Mouse (Mus musculus): Measurements from ENCODE around the gene Camk2d. TPM values are rescaled to one million over a fixed set of nuclear protein-coding genes. Genes with fewer than 3 reads are reported as not detected.

The Camk2d gene
- total and polyA plus RNA-seq, 3 experiments: 66.1 to 80.4 (median 77.3) TPM

DNA sequence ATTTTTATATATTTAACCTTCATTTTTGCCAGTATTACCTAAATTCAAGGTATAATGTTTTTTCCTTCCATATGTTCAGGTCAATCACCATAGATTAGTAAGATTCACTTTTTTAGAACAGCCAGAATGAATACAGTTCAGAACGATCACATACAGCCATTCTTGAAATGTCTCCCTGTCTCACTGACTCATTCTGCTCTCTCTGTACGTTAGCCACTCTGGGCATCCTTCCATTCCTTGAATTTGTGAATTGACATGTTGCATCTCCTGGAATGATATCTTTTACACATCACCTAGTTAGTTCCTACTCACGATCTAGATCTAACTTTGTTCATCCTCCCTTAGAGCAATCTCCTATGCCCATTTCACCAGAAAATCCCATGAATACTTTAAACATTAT is 10.0 kb upstream of the Camk2d start:
- H3K4me3 ChIP-seq (replicated peaks in 1 of 3; ENCODE audit: low read depth in 2 of 3, low read length in 2 of 3, poor library complexity in 1 of 3): no peak overlapping the region
- H3K4me2 ChIP-seq (ENCODE audit: insufficient read depth, low read depth, poor library complexity, severe bottlenecking): no peak overlapping the region
- in situ Hi-C loops (cut with MboI; ENCODE audit: low pct_ligation_motif_present, low pct_unique_long_range_greater_than_20kb, low sequenced_read_pairs): no loop called here
- no peaks in the 10 kb centered on the region for H3K9me3 ChIP-seq (replicated peaks; ENCODE audit: low read length)
- H3K27me3 ChIP-seq (replicated peaks): no peaks in the 10 kb centered on the region
- peaks cover 5 to 43% of the 10 kb centered on the region in 2 experiments; a peak in 3 of 4 replicates for H3K4me1 ChIP-seq (ENCODE audit: control insufficient read depth in 1 of 2, insufficient read depth in 2 of 2)
- no peak overlapping the region for H3K27ac ChIP-seq (ENCODE audit: insufficient read depth, low read depth)
- H3K9ac ChIP-seq (ENCODE audit: insufficient read depth, low read depth): no peak overlapping the region
- dilution Hi-C loops (cut with MboI; ENCODE audit: extremely low pct_ligation_motif_present, extremely low pct_unique_long_range_greater_than_20kb, low sequenced_read_pairs): no loop called here
- TF ChIP-seq CHD1 (IDR thresholded peaks at IDR 0.05; ENCODE audit: low read depth, low read length) (no peak), RCOR1 (conservative IDR thresholded peaks at IDR 0.05; ENCODE audit: low read depth, low read length) (no peak), USF2 (conservative IDR thresholded peaks at IDR 0.05; ENCODE audit: low read depth, low read length) (no peak), MAZ (IDR thresholded peaks at IDR 0.05; ENCODE audit: low read depth, low read length) (no peak), MEF2A (IDR thresholded peaks at IDR 0.05; ENCODE audit: borderline replicate concordance, low read depth, low read length) (no peak)
- H3K36me3 ChIP-seq (replicated peaks in 1 of 2; ENCODE audit: control insufficient read depth in 1 of 2, insufficient read depth in 1 of 2, low read length in 1 of 2): no peaks in the 10 kb centered on the region
- no peak for DNase-seq (ENCODE audit: extremely low read depth)
- no peaks in the 10 kb centered on the region for H3K79me2 ChIP-seq (replicated peaks; ENCODE audit: control insufficient read depth, extremely low read depth, insufficient read depth, poor library complexity, severe bottlenecking)

DNA sequence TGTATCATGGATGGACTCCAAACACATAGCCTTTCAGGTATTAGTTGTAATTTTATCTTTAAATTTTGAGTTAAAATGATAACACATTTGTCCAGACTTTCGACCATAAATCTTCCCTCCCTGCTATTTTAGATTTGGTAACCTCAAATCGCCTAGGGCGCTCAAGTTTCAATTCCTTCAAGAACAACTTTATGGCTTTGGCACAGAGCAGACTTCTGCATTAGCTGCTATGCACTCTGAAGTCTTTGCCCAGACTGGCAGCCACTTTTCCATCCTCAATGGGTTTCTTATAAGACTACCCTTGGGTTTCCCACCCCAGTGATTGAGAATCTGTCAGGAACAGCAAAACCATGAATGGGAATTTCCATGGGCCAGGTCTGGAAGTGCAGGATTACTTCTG is 8.6 kb upstream of the Camk2d start:
- Histone ChIP-seq H3K27me3 (replicated peaks) (no peaks in the 10 kb centered on the region), H3K4me1 (ENCODE audit: control insufficient read depth in 1 of 2, insufficient read depth in 2 of 2) (peaks cover 5 to 37% of the 10 kb centered on the region in 2 experiments; a peak in 3 of 4 replicates), H3K79me2 (replicated peaks; ENCODE audit: control insufficient read depth, extremely low read depth, insufficient read depth, poor library complexity, severe bottlenecking) (no peaks in the 10 kb centered on the region), H3K27ac (ENCODE audit: insufficient read depth, low read depth) (no peak overlapping the region), H3K9ac (ENCODE audit: insufficient read depth, low read depth) (no peak overlapping the region), H3K4me3 (replicated peaks in 1 of 3; ENCODE audit: low read depth in 2 of 3, low read length in 2 of 3, poor library complexity in 1 of 3) (no peak overlapping the region), H3K9me3 (replicated peaks; ENCODE audit: low read length) (peaks cover 3% of the 10 kb centered on the region), H3K36me3 (replicated peaks in 1 of 2; ENCODE audit: control insufficient read depth in 1 of 2, insufficient read depth in 1 of 2, low read length in 1 of 2) (no peaks in the 10 kb centered on the region), H3K4me2 (ENCODE audit: insufficient read depth, low read depth, poor library complexity, severe bottlenecking) (no peak overlapping the region)
- in situ Hi-C loops (cut with MboI; ENCODE audit: low pct_ligation_motif_present, low pct_unique_long_range_greater_than_20kb, low sequenced_read_pairs) (no loop called here), dilution Hi-C loops (cut with MboI; ENCODE audit: extremely low pct_ligation_motif_present, extremely low pct_unique_long_range_greater_than_20kb, low sequenced_read_pairs) (no loop called here)
- no peak for TF ChIP-seq POLR2A (IDR thresholded peaks at IDR 0.05; ENCODE audit: low read depth, low read length)
- TF ChIP-seq HCFC1 (IDR thresholded peaks at IDR 0.05; ENCODE audit: low read depth, low read length): no peak
- no peak for TF ChIP-seq KAT2A (IDR thresholded peaks at IDR 0.05; ENCODE audit: insufficient replicate concordance, low read length)
- no peak for TF ChIP-seq USF2 (conservative IDR thresholded peaks at IDR 0.05; ENCODE audit: low read depth, low read length)
- no peak for TF ChIP-seq ZC3H11A (IDR thresholded peaks at IDR 0.05; ENCODE audit: low read depth, low read length)
- TF ChIP-seq MEF2A (IDR thresholded peaks at IDR 0.05; ENCODE audit: borderline replicate concordance, low read depth, low read length): no peak
- no peak for TF ChIP-seq RAD21 (IDR thresholded peaks at IDR 0.05; ENCODE audit: low read depth, low read length)
- TF ChIP-seq MAZ (IDR thresholded peaks at IDR 0.05; ENCODE audit: low read depth, low read length): no peak
- no peak for TF ChIP-seq RCOR1 (conservative IDR thresholded peaks at IDR 0.05; ENCODE audit: low read depth, low read length)
- TF ChIP-seq ELF1 (IDR thresholded peaks at IDR 0.05; ENCODE audit: low read depth, low read length): no peak
- no peak for TF ChIP-seq SMC3 (IDR thresholded peaks at IDR 0.05; ENCODE audit: low read depth, low read length)
- no peak for DNase-seq (ENCODE audit: extremely low read depth)

DNA sequence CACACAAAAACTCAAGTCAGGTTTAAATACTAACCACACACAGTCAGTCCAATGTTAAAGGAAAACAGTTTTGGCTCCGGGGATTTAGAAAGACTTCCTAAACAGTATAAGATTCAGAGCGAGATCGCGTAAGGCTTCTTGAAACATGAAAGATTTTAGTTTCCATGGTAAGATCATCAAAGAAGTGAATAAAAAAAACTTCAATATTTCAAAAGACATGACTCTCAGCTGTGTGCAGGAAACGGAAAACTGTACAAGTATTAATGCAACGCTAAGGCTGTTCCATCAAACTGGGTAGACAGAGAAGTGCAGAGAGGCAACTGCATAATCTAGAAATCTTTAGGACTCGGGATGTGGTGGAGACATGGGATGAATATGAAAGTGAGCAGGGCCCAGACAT is 6.5 kb upstream of the Camk2d start:
- no peak overlapping the region for H3K9ac ChIP-seq (ENCODE audit: insufficient read depth, low read depth)
- in situ Hi-C loops (cut with MboI; ENCODE audit: low pct_ligation_motif_present, low pct_unique_long_range_greater_than_20kb, low sequenced_read_pairs): no loop called here
- H3K4me3 ChIP-seq (replicated peaks in 1 of 3; ENCODE audit: low read depth in 2 of 3, low read length in 2 of 3, poor library complexity in 1 of 3): no peak overlapping the region
- no peaks in the 10 kb centered on the region for H3K79me2 ChIP-seq (replicated peaks; ENCODE audit: control insufficient read depth, extremely low read depth, insufficient read depth, poor library complexity, severe bottlenecking)
- peaks cover 3% of the 10 kb centered on the region for H3K9me3 ChIP-seq (replicated peaks; ENCODE audit: low read length)
- H3K27me3 ChIP-seq (replicated peaks): no peaks in the 10 kb centered on the region
- TF ChIP-seq MAFK (IDR thresholded peaks at IDR 0.05; ENCODE audit: insufficient replicate concordance, low read length): no peak
- TF ChIP-seq POLR2A (IDR thresholded peaks at IDR 0.05; ENCODE audit: low read depth, low read length): no peak
- TF ChIP-seq UBTF (IDR thresholded peaks at IDR 0.05; ENCODE audit: low read depth, low read length): no peak
- TF ChIP-seq USF2 (conservative IDR thresholded peaks at IDR 0.05; ENCODE audit: low read depth, low read length): no peak
- TF ChIP-seq SMC3 (IDR thresholded peaks at IDR 0.05; ENCODE audit: low read depth, low read length): no peak
- no peak for TF ChIP-seq TCF12 (IDR thresholded peaks at IDR 0.05; ENCODE audit: low read depth, low read length)
- no peak for TF ChIP-seq CTCF (conservative IDR thresholded peaks at IDR 0.05 in 1 of 2, IDR thresholded peaks at IDR 0.05 in 1 of 2; ENCODE audit: low read depth in 2 of 2, low read length in 2 of 2)
- no peak overlapping the region for H3K4me2 ChIP-seq (ENCODE audit: insufficient read depth, low read depth, poor library complexity, severe bottlenecking)
- H3K27ac ChIP-seq (ENCODE audit: insufficient read depth, low read depth): no peak overlapping the region
- no peaks in the 10 kb centered on the region for H3K36me3 ChIP-seq (replicated peaks in 1 of 2; ENCODE audit: control insufficient read depth in 1 of 2, insufficient read depth in 1 of 2, low read length in 1 of 2)
- dilution Hi-C loops (cut with MboI; ENCODE audit: extremely low pct_ligation_motif_present, extremely low pct_unique_long_range_greater_than_20kb, low sequenced_read_pairs): no loop called here
- no peak for DNase-seq (ENCODE audit: extremely low read depth)
- peaks cover 3 to 25% of the 10 kb centered on the region in 2 experiments; a peak in 3 of 4 replicates for H3K4me1 ChIP-seq (ENCODE audit: control insufficient read depth in 1 of 2, insufficient read depth in 2 of 2)

Data from CH12.LX (cell line).